Mouse (Mus musculus) frontal cortex, postnatal 10 days (tissue): Measurements from ENCODE around the gene Vps33b.

ENCODE experiments used
- DNase-seq, 2 experiments: peaks; one replicate each; pipeline ENCODE4 v3.0.0; 2022; ENCODE audit warnings: low spot score in 2 of 2, mixed read lengths in 1 of 2

Vps33b gene

GRCm38 (mm10) chr7:80268897-80269750 lies at the start of gene Vps33b:
Gene Vps33b, plus strand, starts transcription at chr7:80269649.
- peak; percentile 92 to 93 for DNase-seq

DNA sequence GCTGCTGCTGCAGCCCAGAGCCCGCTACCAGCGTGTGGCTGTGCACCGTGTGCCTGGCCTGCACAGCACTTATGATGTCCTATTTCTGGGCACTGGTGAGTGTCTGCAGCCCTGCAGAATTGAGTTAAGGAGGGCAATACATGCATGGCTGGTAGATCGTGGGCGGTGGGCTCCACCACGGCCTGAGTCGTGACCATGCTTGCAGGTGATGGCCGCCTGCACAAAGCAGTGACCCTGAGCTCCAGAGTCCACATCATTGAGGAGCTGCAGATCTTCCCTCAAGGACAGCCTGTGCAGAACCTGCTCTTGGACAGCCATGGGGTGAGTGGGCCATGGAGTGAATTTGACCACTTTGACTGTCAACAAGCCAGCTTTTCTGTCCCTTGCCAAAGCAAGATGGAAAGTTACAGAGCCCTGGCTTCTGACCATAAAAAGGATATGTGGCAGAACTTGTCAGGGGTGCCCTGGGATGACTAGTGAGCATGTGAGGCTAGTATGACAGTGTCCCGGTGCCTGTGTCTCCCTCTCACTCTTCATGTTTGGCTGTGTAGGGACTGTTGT lies 49.1 kb upstream of the Vps33b start:
- no peak for DNase-seq

DNA sequence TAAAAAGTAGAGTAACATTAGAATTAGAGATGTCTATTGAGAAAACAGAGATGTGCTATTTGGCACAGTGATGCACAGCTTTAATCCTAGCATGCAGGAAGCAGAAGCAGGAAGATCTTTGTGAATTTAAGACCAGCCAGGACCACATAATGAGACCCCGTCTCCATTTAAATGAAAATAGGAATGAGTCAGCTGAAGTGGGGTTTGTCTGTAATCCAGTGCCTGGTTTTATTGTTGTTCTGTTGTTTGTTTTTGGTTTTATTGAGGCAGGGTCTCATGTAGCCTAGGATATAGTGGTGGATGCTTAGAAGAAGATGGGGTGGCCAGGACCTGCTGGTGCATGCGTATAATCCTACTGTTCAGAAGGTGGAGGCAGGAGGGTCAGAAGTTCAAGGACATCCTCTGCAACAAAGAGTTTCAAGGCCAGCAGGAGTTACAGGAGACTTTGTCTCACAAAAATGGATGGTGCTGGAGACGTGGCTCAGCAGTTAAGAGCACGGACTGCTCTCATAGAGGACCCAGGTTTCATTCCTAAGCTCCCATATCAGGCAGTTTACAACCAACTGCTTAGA lies 48.2 kb upstream of the Vps33b start:
- no peak for DNase-seq

DNA sequence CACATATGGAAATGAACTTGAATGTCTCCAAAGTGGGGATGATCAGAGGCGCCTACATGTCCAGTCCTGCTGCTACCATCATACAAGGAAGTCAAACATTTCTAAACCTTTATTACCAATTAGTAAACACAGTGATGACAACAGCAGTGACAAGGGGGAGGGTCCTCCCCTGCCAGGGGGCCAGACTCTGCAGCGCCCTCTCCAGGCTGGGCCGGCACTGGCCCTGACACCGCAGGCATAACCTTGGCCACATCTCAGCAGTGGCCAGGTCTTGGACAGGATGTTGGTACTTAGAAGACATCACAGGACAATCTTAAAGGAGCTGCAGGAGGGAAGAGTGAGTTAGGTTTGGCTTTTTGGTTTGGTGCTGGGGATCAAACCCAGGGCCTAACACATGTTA lies 42.4 kb upstream of the Vps33b start:
- no peak for DNase-seq

- no peak for DNase-seq
Measured at GRCm38 (mm10) chr7:80230196-80230595, 39.3 kb upstream of the Vps33b start.

- no peak for DNase-seq
Measured at GRCm38 (mm10) chr7:80231971-80232488, 37.4 kb upstream of the Vps33b start.

DNA sequence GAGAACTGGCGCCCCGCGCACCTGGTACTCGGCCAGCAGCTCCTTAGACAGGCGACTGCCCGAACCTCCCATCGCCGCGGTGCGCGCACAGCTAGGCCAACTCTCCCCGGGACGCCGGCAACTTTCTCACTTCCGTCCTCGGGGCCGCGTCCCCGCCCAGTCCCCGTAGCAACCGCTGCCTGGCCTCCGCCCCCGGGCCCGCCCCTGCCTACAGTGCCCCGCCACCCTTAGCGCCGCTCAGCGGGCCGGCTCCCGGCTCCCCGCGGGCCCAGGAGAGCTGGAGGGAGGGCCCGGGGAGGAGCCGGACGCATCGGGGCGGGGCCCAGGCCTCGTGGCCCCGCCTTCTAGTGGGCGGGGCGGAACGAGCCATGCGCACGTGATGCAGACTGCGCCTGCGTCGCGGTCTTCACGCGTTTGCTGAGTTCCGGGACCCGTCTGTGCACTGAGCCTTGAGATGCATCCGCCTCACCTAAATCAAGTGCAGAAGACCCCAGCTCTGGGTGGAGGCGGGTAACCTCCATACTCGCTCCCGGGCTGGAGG lies 36.9 kb upstream of the Vps33b start, which contains the start of the genes Cib1 and Gdpgp1:
Cib1 (minus strand) TSS at position 325 of the 541 bp plus-strand sequence.
Gdpgp1 (plus strand) TSS at position 377 of the 541 bp plus-strand sequence.
- DNase-seq, result peak; percentile 91 to 95

GRCm38 (mm10) chr7:80233799-80234198 lies 35.6 kb upstream of the Vps33b start:
- no peak for DNase-seq

GRCm38 (mm10) chr7:80238542-80238941 lies 30.9 kb upstream of the Vps33b start:
- DNase-seq, result no peak

DNA sequence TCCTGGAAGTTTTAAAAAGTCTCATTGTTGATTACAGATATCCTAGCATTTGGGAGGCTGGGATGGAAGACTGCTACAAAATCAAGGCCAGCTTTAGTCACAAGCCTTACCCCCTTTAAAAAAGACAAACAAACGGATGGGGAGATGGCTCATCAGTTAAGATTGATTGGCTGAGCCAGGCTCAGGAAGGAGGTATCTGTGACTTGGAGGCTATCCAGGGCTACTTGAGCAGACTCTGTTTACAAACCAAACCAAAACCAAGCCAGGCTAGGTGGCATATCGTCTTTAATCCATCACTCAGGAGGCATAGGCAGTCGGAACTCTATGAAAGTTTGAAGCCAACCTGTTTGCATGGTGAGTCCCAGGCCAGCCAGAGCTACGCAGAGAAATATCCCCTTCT lies 27.8 kb upstream of the Vps33b start:
- DNase-seq, result no peak

DNA sequence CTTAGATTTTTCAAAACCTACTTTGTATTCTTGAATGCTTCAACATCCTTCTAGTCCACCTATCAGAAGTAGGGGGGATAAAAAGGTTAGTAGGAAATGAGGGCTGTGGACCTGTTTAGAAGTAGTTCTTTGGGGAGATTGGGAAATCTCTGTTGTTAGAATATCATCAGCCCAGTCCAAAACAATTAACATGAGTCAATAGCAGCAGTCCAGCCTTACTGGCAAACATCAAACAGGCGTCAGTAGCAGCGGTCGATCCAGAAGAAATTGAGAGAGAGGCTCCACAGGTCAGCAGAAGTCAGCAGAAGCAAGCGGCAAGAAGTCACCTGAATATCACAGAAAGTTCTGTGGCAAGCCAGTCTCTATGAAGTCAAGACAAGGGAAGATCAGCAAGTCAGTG lies 24.6 kb upstream of the Vps33b start:
- no peak for DNase-seq

DNA sequence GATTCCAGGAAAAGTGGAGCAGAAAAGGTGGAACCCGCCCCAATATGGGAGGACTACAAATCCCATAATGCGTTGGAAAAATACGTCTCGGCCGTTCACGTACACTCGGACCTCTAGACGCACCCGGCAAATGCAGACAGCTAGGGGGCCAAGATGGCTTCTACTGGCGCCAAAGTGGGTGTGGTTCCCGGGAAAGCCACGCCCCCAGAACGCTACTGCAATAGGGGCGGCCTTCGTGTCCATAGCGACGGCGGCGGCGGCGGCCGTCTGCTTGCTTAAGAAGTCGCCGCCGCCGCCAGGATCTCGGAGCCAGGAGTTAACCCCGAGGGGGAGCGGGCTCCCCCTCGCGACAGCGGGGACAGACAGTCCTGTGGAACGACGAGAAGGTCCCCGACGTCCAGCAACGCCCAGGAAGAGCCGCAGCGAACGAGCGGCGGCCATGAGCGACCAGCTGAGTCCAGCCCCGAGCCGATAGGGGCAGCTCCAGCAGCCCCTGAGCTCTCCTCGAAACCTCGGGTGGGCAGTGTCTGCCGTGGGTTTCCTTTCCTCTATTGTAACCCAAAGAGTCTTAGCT lies 23.2 kb upstream of the Vps33b start, which contains the start of gene Ttll13:
Ttll13 (plus strand) TSS at position 229 of the 574 bp plus-strand sequence.
- peak; percentile 94 to 95 for DNase-seq

DNA sequence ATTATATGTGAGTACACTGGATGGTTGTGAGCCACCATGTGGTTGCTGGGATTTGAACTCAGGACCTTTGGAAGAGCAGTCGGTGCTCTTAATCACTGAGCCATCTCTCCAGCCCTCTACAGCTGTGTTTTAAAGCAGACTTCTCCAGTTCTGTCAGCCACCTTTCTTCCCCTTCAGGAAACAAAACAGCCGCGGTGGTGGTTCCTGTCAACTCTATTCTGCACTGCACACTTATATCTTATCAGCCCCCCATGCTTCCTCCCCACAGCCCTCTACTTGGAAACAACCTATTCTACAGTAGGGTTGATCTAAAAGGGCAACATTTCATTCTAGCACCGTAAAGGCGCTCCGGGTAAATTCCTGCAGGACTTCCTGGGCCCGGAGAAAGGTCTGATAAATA lies 22.6 kb upstream of the Vps33b start:
- DNase-seq, result no peak

GRCm38 (mm10) chr7:80252437-80252836 lies 17.0 kb upstream of the Vps33b start:
- no peak for DNase-seq

DNA sequence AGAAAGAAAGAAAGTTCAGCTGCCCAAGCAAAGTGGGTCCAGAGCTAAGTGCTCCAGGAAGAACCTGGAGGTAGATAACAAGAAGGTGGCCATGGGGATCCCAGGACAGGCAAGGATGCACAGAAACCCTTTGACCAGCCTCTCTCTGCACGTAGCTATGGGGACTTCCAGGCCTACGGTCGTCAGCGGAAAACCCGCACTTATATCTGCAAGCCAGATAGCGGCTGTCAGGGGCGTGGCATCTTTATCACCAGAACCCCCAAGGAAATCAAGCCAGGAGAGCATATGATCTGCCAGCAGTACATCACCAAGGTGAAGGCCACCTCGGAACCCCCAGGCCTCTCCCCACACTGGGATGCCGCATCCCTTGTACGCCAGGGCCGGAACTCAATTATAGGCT lies 16.6 kb upstream of the Vps33b start:
- no peak for DNase-seq

DNA sequence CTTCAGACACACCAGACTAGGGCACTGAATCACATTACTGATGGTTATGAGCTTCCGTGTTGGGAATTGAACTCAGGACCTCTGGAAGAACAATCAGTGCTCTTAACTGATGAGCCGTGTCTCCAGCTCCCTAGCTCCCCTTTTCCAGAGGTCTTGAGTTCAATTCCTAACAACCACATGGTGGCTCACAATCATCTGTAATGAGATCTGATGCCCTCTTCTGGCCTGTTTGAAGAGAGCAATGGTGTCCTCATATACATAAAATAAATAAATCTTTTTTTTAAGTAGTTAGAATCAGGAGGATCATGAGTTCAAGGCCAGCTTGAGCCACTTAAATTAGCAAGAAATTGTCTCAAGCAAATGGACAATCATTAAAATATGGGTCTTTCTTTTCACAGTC lies 13.5 kb upstream of the Vps33b start:
- no peak for DNase-seq

- DNase-seq, result no peak
Measured at GRCm38 (mm10) chr7:80257706-80258105, 11.7 kb upstream of the Vps33b start.

- peak; percentile 73 to 81 for DNase-seq
Measured at GRCm38 (mm10) chr7:80260625-80261371, 8.7 kb upstream of the Vps33b start, which contains the start of gene Ngrn. Gene Ngrn, plus strand, starts transcription at chr7:80261215.

DNA sequence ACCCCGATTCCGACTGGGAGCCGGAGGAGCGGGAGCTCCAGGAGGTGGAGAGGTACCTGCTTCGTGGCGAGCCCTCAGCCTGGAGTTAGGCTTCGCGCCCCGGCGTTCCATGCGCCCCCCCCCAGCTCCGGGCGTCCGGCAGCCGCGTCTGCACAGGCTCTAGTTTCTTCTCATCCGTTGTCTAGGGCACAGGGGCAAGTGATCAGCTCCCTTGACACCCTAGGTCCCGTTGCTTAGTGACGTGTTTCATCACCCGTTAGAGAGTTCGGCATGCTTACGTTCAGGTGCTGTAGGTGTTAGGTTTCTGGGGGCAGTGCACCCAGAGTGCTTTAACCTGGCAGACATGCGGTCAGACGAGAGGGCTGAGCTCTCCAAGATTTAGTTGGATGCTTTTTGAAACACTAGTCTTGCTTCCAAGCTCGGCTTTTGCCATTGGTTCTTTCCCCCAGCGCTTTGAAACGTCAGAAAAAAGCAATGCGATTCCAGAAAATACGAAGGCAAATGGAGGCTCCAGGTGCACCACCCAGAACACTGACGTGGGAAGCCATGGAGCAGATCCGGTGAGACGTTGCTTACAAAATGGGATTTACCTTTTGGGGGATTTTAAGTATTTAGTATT lies 8.0 kb upstream of the Vps33b start:
- DNase-seq, result peak in 1 of 2 experiments; percentile 17

DNA sequence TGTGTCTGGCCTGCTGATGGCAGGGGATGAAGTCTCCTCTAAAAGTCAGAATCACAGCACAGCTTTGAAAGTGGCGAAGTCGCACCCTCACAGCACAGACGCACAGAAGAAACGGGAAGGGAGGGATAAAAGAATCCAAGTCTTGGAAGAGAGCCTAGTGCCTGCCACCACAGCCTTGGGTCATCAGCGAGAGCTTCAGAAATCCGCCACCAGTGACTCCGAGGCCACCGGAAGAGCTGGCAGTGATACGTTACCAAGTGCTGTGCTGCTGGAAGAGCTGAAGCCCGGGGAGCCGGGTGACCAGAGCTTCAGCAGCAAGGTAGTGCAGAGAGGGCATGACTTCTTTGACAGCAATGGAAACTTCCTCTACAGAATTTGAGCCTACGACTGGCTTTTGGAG lies 4.8 kb upstream of the Vps33b start:
- no peak for DNase-seq

DNA sequence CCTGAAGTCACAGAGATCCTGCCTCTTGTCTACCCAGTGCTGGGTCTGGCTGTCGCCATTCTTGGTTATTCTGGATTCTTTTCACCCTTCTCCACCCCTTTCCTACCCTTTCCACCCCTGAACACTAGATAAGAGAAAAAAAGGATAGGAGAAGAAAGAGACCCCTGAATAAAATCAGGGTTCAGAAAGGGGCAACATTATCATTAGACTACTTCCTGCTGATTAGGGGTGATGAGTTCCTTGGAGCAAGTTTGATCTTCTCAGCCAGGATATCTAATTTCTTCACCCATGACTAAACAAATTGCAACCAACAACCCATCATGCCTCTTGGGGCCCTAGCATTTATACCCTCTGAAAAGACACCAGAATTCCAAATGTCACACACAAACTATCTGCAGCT lies 1.7 kb upstream of the Vps33b start:
- no peak for DNase-seq
